Mouse (Mus musculus) retina, postnatal 1 day (tissue): ENCODE results near the gene Megf11.

Source experiments
- DNase-seq: peaks from one replicate; pipeline ENCODE4 v3.0.0-alpha.2; 2012

Megf11 gene

DNA sequence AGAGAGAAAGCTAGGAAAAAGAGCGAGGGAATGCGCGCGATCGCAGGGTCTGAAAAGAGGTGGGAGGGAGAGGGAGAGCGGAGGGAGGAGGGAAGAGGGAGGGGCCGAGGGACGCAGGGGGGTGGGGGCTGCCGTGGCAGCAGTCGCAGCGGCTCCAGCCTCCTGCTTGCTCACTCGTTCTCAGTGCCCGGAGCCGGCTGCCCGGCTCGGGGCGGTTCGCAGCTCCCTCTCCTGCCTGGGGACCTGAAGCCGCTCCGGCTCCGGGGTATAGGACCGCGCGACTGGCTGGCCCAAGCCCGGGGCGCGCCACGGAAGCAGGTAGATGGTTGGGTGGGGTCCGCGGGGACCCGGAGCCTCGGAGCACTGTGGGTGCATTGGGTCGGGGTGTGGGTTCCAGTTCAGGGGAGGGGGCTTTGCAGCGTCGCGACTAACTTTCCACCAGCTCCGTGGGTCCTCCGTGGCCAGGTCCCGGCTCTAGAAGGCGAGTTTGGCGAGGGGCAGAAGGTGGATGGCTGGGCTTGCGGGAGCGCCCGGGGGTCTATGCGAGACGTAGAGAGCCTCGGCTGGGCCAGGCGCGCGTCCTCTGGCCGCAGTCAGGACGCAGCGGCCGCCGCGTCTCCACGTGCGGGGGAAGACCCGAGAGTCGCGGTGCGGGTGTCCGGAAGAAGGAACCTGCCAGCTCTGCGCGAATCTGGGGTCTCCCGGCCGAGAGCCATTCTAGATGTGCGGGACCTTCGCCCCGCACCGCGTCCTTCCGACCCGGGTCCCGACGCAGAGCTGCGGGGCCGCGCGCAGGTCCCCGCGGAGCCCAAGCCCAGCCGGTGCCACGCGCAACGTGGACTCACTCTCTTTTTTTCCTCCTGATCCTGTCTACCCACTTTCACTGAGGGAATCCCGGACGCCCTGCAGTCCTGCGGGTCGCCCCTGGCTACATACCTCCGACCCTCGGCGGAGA, at the start of gene Megf11:
Megf11 (plus strand) TSS at position 116 of the 955 bp plus-strand sequence.
- DNase-seq, result peak; percentile 75

GRCm38 (mm10) chr9:64335825-64336224, 49.6 kb upstream of the Megf11 start:
- no peak for DNase-seq

GRCm38 (mm10) chr9:64339361-64339760, 46.1 kb upstream of the Megf11 start:
- no peak for DNase-seq

DNA sequence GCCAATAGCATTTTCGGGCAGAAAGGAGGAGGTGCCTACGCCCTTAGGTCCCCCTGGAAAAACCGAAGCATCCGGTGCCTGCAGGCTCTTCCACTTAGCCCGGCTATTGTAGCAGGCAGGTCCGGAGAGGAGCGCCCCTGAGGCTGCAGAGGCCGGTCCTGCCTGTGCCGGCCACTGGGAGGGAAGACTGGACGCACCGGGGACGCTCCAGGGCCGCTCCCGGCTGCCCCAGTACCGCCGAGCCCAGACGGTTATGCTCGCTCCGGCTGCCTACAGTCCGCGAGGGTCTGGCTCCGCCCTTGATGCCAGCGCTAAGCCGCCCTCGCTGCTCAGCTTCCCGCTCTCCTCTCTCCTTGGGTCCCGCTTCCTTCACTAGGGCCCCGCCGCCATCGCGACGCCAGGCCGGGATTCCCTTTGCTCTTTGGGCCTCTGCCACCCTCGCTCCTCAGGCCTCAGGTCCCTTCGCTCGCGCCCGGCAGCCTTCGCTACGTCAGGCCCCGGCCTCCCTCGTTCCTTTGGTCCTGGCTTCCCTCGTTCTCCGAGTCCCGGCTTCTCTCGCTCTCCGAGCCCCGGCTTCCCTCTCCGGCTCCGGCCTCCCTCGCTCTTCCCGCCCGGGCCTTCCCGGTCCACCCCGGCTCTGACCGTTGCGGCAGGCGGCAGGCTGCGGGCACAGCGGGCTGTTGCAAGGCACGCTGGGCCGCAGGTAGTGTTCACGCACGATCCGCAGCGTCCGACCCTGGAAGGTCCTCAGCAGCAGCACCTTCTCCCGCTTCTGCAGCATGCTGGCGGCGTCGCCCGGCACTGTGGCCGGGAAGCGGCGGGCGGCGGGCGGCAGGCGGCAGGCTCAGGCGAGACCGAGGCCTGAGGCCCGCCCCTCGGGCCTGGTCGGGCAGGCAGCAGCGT, 44.8 kb upstream of the Megf11 start:
- peak; percentile 89 for DNase-seq

DNA sequence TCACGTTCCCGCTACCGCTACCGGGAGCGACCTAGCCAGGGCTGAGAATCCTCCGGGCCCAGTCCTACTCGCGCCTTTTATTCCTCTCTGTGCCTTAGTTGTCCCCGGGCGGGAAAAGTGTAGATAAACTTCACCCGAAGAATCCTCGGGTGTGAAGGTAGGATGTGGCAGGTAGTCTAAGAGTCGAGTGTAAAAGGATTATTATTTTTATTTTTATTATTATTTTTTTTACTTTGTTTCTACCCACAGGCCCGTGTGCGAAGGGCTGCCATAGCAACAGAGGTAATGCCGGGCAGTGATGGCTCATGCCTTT, 44.2 kb upstream of the Megf11 start, which contains the start of gene Dis3l:
Dis3l (minus strand) TSS at position 35 of the 313 bp plus-strand sequence.
- DNase-seq, result no peak

GRCm38 (mm10) chr9:64341671-64342070, 43.8 kb upstream of the Megf11 start:
- DNase-seq, result no peak

DNA sequence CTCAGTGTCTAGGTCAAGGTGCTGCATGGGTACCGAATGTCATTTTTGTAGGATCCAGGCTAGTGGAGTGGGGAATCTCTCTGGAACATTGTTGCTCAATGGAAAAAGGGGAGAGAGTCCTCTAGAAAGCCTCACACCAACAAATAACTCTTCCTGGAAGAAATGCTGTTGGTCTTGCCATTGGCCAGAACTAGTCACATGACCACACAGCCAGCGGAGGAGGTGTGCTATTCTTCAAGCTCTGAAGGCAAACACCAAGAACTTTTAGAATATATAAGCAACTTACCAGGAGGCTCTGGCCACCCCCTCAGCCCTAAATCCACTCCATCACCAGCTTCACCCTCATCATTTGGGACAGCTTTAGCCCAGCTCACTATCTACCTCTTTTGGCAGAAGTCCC, 41.8 kb upstream of the Megf11 start:
- DNase-seq, result no peak

- no peak for DNase-seq
These were observed 39.5 kb upstream of the Megf11 start for GRCm38 (mm10) chr9:64345931-64346330.

DNA sequence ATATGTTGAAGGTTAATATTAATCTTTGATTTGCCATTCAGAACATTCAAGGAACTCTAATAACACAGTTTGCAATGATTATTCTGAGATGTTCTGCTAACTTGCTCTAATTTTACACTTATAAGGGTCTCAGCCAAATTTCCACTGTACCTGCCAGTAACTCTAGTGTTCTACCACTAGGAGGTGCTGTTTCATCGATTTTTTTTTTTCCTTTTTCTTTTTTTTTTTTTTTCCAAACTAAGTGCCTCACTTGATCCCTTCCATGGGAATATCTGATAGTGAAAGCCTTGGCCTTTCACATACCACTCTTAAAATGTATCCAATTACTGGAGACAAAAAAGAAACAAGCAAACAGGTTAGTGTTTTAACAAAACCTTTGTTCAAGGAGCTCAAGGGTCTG, 38.0 kb upstream of the Megf11 start:
- DNase-seq, result peak; percentile 63

- no peak for DNase-seq
These were observed 35.9 kb upstream of the Megf11 start for GRCm38 (mm10) chr9:64349490-64349889.

GRCm38 (mm10) chr9:64351191-64351590, 34.2 kb upstream of the Megf11 start:
- peak; percentile 55 for DNase-seq

- no peak for DNase-seq
These were observed 29.8 kb upstream of the Megf11 start for GRCm38 (mm10) chr9:64355627-64356026.

DNA sequence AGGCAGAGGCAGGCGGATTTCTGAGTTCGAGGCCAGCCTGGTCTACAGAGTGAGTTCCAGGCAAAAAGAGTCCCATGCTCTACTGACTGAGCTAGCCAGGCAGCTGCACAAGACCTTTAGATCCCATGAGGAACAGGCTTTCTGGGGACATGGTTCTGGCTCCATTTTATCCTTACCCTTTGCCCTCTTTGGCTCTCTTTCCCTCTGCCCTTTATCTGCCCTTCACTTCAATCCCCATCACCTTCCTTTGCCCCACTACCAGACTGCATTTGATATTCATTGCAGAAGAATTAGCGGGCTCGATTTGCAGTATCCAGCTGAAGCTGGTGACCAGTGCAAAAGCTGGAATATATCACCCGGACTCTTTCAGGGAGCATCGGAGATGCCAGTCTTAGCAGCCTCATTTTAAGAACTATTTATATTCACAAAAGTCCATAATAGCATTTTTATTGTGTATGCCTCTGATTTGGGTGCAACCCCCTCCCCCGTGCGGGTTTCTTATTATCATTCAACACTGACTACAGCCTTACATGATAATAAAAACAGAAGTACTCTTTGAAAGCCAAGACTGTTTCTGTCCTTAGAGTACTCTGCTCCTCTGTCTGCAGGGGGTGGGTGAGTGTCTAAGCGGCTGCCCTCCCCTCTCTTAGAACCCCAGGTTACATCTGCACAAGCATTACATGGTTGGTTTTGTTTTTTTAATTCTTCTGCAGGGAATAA, 24.0 kb upstream of the Megf11 start:
- no peak for DNase-seq

- DNase-seq, result no peak
These were observed 15.6 kb upstream of the Megf11 start for GRCm38 (mm10) chr9:64369871-64370270.

DNA sequence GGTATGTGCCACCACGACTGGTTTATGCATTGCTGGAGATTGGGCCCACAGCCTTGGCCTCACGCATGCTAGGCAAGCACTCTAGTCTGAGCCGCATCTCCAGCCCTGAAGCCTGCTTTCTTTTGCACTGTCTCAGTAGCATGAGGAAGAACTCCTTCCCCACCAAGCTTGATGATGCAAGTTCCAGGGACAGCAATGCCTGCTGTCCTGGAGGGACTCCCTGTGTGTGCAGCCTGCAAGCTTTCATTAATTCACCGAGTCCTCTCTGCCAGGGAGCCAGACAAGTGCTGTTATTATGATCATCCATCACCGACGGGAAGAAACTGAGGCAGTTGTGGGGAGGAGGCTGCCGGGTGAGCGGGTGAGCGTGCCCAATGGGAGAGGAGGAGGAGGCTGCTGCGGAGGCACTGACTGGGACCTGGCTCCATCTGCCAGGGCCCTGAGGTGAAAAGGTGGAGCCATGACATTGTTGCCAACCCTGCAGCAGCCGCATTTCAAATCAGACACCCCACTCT, 14.1 kb upstream of the Megf11 start:
- DNase-seq, result no peak

DNA sequence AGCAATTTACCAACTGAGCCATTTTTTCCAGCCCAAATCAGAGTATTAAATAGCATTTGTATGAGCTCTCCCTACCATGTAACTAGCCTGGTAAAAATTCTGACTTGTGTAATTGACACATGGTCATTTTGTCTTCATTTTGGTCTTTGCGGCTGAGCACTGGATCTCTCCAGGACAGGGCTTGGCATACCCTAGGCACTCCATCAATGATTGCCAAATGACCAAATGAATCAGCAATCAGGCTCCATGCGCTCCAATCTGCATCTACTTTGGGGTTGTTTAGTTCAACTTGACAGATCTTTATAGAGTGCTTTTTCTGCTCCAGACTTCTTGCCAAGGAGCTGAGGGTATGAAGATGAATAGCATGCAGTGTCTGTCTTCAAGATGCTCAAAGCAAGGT, 9.0 kb upstream of the Megf11 start:
- DNase-seq, result no peak

- DNase-seq, result no peak
These were observed 2.2 kb upstream of the Megf11 start for GRCm38 (mm10) chr9:64383021-64383788.

DNA sequence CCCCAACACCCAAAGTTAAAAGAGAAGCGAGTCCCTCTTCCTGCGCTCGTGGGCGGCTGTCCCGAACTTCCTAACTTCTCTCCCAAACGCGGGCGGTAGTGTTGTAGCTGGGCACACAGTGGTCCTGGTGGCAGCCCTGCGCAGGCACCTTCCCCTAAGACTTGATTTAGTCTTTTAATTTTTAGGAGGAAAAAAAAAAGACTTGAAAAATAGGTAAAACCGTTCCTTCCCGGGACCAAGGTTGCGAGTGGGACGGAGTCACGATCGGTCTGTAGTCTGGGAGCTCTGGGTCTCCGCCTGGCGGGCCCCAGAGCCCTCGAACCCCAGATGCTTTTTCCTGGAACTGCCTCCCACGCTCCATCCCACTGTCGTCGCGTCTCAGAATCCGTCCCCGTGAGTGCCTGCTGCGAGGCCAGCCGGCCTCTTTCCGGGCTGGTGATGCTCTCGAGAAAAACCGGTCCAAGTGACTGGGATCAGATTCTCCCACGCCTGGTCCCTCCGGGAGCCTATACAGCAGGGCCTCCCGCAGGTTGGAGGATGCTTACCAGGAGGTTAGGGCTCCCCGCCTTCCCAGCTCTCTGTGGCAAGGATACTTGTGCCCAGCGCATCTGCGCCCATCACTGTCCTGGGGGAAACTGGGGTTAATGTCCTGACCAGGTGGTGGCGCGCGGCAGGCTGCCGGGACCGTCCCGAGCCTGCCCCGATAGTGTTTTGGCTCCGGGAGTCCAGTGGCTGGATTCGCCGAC, 1.2 kb downstream of the Megf11 start:
- DNase-seq, result peak; percentile 38

DNA sequence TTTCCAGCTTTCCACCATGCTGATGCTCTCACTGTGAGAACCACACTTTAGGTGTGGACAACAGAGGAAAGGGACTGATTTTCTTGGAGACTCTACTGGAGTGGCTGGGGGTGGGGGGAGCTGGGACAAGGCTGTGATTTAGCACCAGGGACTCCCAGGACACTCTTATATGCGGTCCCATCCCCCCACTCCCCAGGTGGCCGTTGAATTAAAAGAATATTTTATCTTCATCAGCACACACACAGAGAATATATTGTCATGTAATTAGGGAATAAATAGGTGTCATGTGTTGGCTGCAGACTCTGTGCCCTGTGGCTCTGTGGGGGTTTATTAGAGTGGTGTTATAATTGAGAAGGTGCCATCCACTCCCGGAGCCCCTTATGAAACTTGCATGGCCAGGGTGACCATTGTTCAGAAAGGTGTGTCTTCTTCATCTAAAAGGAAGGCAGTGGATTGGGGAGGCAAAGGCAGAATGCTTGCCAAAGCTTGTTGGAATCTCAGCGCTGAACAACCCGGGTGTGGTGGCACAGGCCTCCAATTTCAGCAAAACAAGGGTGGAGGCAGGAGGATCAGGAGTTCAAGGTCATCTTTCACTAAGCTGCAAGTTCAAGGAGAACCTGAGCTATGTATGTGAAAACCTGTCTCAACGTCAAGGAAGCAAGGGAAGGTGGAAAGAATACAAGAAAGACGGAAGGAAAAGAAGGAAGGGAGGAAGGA, 4.3 kb downstream of the Megf11 start:
- no peak for DNase-seq

DNA sequence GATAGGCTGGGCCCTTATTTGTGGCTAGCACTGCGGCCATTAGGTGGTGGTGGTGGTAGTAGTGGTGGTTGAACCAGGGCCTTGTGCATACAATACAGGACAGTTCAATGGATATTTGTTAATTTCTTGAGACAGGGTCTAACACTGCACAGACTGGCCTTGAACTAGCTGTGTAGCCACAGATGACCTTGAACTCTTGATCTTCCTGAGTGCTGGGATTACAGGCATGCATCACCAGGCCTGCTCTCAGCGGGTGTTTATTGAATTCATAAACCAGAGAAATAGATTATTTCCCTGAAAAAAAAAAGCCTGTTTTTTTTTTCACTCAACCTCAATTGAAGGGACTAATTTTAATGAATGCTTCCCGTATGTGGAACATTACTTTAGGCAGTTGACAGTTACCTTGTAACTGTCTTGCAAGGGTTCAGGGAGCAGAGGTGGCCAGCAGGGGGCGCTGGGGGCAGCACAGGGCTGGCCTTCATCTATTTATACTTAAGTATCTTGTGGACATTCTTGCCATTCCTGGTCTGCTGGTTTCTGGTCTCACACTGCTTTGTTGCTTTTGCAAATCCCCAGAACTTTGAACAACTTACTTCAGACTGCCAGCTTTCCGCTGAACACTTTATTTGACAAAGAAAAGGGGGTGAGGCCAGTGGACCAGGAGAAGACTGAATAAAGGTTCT, 8.6 kb downstream of the Megf11 start:
- DNase-seq, result peak; percentile 69
